Mouse (Mus musculus) Patski (cell line): ENCODE results near the gene Golga1. TPM values are rescaled to one million over a fixed set of nuclear protein-coding genes. Genes with fewer than 3 reads are reported as not detected.

Experiments
- ATAC-seq: fragments of 100-300 bp; one replicate; pipeline ENCODE4 v1.8.0; 2021
- CTCF ChIA-PET: fragments of 350-600 bp; sonication (Branson Sonifier 250); formaldehyde crosslinking; loops from one replicate; lab custom pipeline; 2022; ENCODE audit warnings: inconsistent platforms; lab: Charles Lee
- POLR2A ChIA-PET: fragments of 350-600 bp; sonication (Branson Sonifier 250); formaldehyde crosslinking; loops from one replicate; lab custom pipeline; 2022; ENCODE audit warnings: antibody characterized with exemption, inconsistent platforms; lab: Charles Lee
- DNase-seq: peaks from one replicate; pipeline ENCODE4 v3.0.0-alpha.2; 2011; ENCODE audit warnings: low read depth, low spot score
- H3K27me3 ChIP-seq: fragments of 371-371 bp; one replicate; pipeline ENCODE4 v1.5.1; 2021
- CTCF ChIP-seq: fragments of 100-300 bp; IDR thresholded peaks from one replicate; pipeline ENCODE4 v1.5.1; 2021
- in situ Hi-C: fragments of 300-500 bp; cut with MboI; formaldehyde crosslinking; loops from 3 replicates; pipeline ENCODE4 v1.11.1; 2018; ENCODE audit warnings: low pct_unique_long_range_greater_than_20kb, mixed read lengths
- polyA plus RNA-seq: library from polyadenylated mRNA; unstranded; gene quantifications from one replicate; pipeline ENCODE4 v1.2.3, GENCODE M21; 2021

Golga1 gene
- polyA plus RNA-seq, 1 experiment from 2014 or later = 31.3 TPM

- ATAC-seq (no peak), DNase-seq (no peak)
- in situ Hi-C loops = loop anchor here (10.0 kb wide), 1 partner anchor 356 kb away; the partner anchor contains the start of gene Psmb7
- no peak for TF ChIP-seq CTCF
- ChIA-PET POLR2A (interaction anchor here (1.2 kb wide), 1 partner anchor 73 kb away, joined by 4 read pairs; the partner anchor contains the start of gene Nr6a1), CTCF (interaction anchor here (1.0 kb wide), 1 partner anchor 10 kb away, joined by 3 read pairs; no protein-coding TSS in a partner anchor)
- H3K27me3 ChIP-seq = no peaks in the 10 kb centered on the region
Measured at GRCm38 (mm10) chr2:39000587-39000919, 64.8 kb downstream of the Golga1 start.

GRCm38 (mm10) chr2:38999910-39000586 lies 65.3 kb downstream of the Golga1 start:
- in situ Hi-C loops = loop anchor here (5.0 to 10.0 kb wide), 3 partner anchors 73 to 355 kb away; partner anchors contain the start of genes Nr6a1 and Psmb7
- DNase-seq = no peak
- ChIA-PET CTCF (interaction anchor here (1.0 to 2.3 kb wide), 2 partner anchors 10 to 74 kb away, joined by 3 to 8 read pairs; no protein-coding TSS in a partner anchor), POLR2A (interaction anchor here (0.6 to 1.9 kb wide), 4 partner anchors 8 to 508 kb away, joined by 3 to 7 read pairs (median 4); partner anchors contain the start of gene Nr6a1)
- no peak for TF ChIP-seq CTCF
- no peak for ATAC-seq
- no peaks in the 10 kb centered on the region for H3K27me3 ChIP-seq

- DNase-seq (no peak), ATAC-seq (no peak)
- no peak for TF ChIP-seq CTCF
- ChIA-PET POLR2A (interaction anchor here (0.6 to 1.9 kb wide), 4 partner anchors 9 to 508 kb away, joined by 3 to 7 read pairs (median 4); partner anchors contain the start of gene Nr6a1), CTCF (interaction anchor here (1.5 to 2.3 kb wide), 2 partner anchors 13 to 74 kb away, joined by 5 to 8 read pairs; no protein-coding TSS in a partner anchor)
- in situ Hi-C loops = loop anchor here (5.0 kb wide), 2 partner anchors 72 to 202 kb away; partner anchors contain the start of gene Nr6a1
- no peaks in the 10 kb centered on the region for H3K27me3 ChIP-seq
Measured at GRCm38 (mm10) chr2:38999381-38999780, 66.0 kb downstream of the Golga1 start.

- POLR2A ChIA-PET = interaction anchor here (1.9 kb wide), 1 partner anchor 10 kb away, joined by 7 read pairs; no protein-coding TSS in a partner anchor
- peak; percentile 85 for ATAC-seq
- H3K27me3 ChIP-seq = no peaks in the 10 kb centered on the region
- CTCF ChIA-PET = interaction anchor here (0.7 to 2.3 kb wide), 11 partner anchors 11 to 175 kb away, joined by 3 to 13 read pairs (median 4); partner anchors contain the start of gene Nr6a1
- TF ChIP-seq CTCF = no peak
- in situ Hi-C loops = loop anchor here (5.0 kb wide), 2 partner anchors 70 to 200 kb away; partner anchors contain the start of gene Nr6a1
- peak; percentile 76 for DNase-seq
Measured at GRCm38 (mm10) chr2:38997386-38998374, 67.7 kb downstream of the Golga1 start, which contains the start of gene Wdr38. Gene Wdr38 (plus strand): TSS chr2:38997476.

- CTCF ChIA-PET = no interaction called here
- no peak for ATAC-seq
- in situ Hi-C loops = no loop called here
- POLR2A ChIA-PET = no interaction called here
- DNase-seq = no peak
- TF ChIP-seq CTCF = no peak
- no peaks in the 10 kb centered on the region for H3K27me3 ChIP-seq
Measured at GRCm38 (mm10) chr2:38992452-38992851, 72.9 kb downstream of the Golga1 start.

GRCm38 (mm10) chr2:38992004-38992403 lies 73.3 kb downstream of the Golga1 start:
- ATAC-seq = no peak
- no peak for TF ChIP-seq CTCF
- DNase-seq = no peak
- ChIA-PET POLR2A (no interaction called here), CTCF (no interaction called here)
- in situ Hi-C loops = no loop called here
- no peaks in the 10 kb centered on the region for H3K27me3 ChIP-seq

- in situ Hi-C loops = no loop called here
- ChIA-PET POLR2A (no interaction called here), CTCF (no interaction called here)
- no peak for ATAC-seq
- TF ChIP-seq CTCF = no peak
- H3K27me3 ChIP-seq = no peaks in the 10 kb centered on the region
- no peak for DNase-seq
Measured at GRCm38 (mm10) chr2:38988929-38989328, 76.4 kb downstream of the Golga1 start.

GRCm38 (mm10) chr2:38987803-38988510 lies 77.4 kb downstream of the Golga1 start:
- in situ Hi-C loops = no loop called here
- ChIA-PET POLR2A (no interaction called here), CTCF (interaction anchor here (1.0 kb wide), 1 partner anchor 11 kb away, joined by 3 read pairs; no protein-coding TSS in a partner anchor)
- no peak for TF ChIP-seq CTCF
- no peak for DNase-seq
- ATAC-seq = no peak
- H3K27me3 ChIP-seq = no peaks in the 10 kb centered on the region

- no peak for ATAC-seq
- no peak for TF ChIP-seq CTCF
- no peaks in the 10 kb centered on the region for H3K27me3 ChIP-seq
- ChIA-PET POLR2A (no interaction called here), CTCF (interaction anchor here (1.0 kb wide), 1 partner anchor 11 kb away, joined by 3 read pairs; no protein-coding TSS in a partner anchor)
- DNase-seq = no peak
- in situ Hi-C loops = no loop called here
Measured at GRCm38 (mm10) chr2:38987371-38987770, 78.0 kb downstream of the Golga1 start.
